Mouse (Mus musculus) ovary, postnatal 14 days (tissue): Measurements from ENCODE around the gene Hbb-bh1.
"Not testable (repeated sequence)": the region's sequence is repeated elsewhere in the genome, so short reads cannot be mapped to it uniquely, and the experiment has no call there.

Source experiments
- DNase-seq: peaks from one replicate; pipeline ENCODE4 v3.0.0; 2022; ENCODE audit warnings: low spot score

The Hbb-bh1 gene

GRCm38 (mm10) chr7:103843034-103843433 is at the start of gene Hbb-bh1:
Hbb-bh1 (minus strand) TSS chr7:103843164.
- DNase-seq: no peak

GRCm38 (mm10) chr7:103886152-103886551 is 43.2 kb upstream of the Hbb-bh1 start, which contains the start of gene Olfr66:
Olfr66 (minus strand) TSS chr7:103886252.
- no peak for DNase-seq

GRCm38 (mm10) chr7:103877093-103877492 is 34.1 kb upstream of the Hbb-bh1 start:
- no peak for DNase-seq

- no peak for DNase-seq
Observed at GRCm38 (mm10) chr7:103874451-103874850, 31.5 kb upstream of the Hbb-bh1 start.

- no peak for DNase-seq
Observed at GRCm38 (mm10) chr7:103873064-103873463, 30.1 kb upstream of the Hbb-bh1 start.

- DNase-seq: no peak
Observed at GRCm38 (mm10) chr7:103870667-103871066, 27.7 kb upstream of the Hbb-bh1 start.

GRCm38 (mm10) chr7:103865716-103866115 is 22.8 kb upstream of the Hbb-bh1 start:
- DNase-seq: no peak

- DNase-seq: no peak
Observed at GRCm38 (mm10) chr7:103861531-103861930, 18.6 kb upstream of the Hbb-bh1 start.

GRCm38 (mm10) chr7:103860855-103861254 is 17.9 kb upstream of the Hbb-bh1 start:
- DNase-seq: no peak

- no peak for DNase-seq
Observed at GRCm38 (mm10) chr7:103859076-103859475, 16.1 kb upstream of the Hbb-bh1 start.

- DNase-seq: no peak
Observed at GRCm38 (mm10) chr7:103854669-103855068, 11.7 kb upstream of the Hbb-bh1 start.

- no peak for DNase-seq
Observed at GRCm38 (mm10) chr7:103853090-103853489, 10.1 kb upstream of the Hbb-bh1 start, which contains the start of gene Hbb-y. Hbb-y (minus strand) TSS chr7:103853216.

GRCm38 (mm10) chr7:103844525-103845325 is 1.8 kb upstream of the Hbb-bh1 start:
- no peak for DNase-seq

GRCm38 (mm10) chr7:103840268-103840667 is 2.7 kb downstream of the Hbb-bh1 start, which contains the start of gene Hbb-bh2:
Hbb-bh2 (minus strand) TSS chr7:103840520.
- no peak for DNase-seq

GRCm38 (mm10) chr7:103827808-103828207 is 15.2 kb downstream of the Hbb-bh1 start, which contains the start of gene Hbb-bs:
Hbb-bs (minus strand) TSS chr7:103828096.
- no peak for DNase-seq

- DNase-seq: not testable (repeated sequence)
Observed at GRCm38 (mm10) chr7:103827139-103827538, 15.8 kb downstream of the Hbb-bh1 start.

GRCm38 (mm10) chr7:103826255-103826887 is 16.6 kb downstream of the Hbb-bh1 start:
- DNase-seq: no peak

- DNase-seq: no peak
Observed at GRCm38 (mm10) chr7:103825536-103826254, 17.3 kb downstream of the Hbb-bh1 start.

GRCm38 (mm10) chr7:103824597-103824996 is 18.4 kb downstream of the Hbb-bh1 start:
- DNase-seq: no peak

- DNase-seq: not testable (repeated sequence)
Observed at GRCm38 (mm10) chr7:103815085-103815484, 27.9 kb downstream of the Hbb-bh1 start.

GRCm38 (mm10) chr7:103813766-103814165 is 29.2 kb downstream of the Hbb-bh1 start, which contains the start of gene Hbb-bt:
Hbb-bt (minus strand) TSS chr7:103813996.
- DNase-seq: no peak

GRCm38 (mm10) chr7:103813152-103813551 is 29.8 kb downstream of the Hbb-bh1 start:
- DNase-seq: not testable (repeated sequence)
